7 mouse cellular contexts compared by ENCODE assay signal in the genomic region with DNA sequence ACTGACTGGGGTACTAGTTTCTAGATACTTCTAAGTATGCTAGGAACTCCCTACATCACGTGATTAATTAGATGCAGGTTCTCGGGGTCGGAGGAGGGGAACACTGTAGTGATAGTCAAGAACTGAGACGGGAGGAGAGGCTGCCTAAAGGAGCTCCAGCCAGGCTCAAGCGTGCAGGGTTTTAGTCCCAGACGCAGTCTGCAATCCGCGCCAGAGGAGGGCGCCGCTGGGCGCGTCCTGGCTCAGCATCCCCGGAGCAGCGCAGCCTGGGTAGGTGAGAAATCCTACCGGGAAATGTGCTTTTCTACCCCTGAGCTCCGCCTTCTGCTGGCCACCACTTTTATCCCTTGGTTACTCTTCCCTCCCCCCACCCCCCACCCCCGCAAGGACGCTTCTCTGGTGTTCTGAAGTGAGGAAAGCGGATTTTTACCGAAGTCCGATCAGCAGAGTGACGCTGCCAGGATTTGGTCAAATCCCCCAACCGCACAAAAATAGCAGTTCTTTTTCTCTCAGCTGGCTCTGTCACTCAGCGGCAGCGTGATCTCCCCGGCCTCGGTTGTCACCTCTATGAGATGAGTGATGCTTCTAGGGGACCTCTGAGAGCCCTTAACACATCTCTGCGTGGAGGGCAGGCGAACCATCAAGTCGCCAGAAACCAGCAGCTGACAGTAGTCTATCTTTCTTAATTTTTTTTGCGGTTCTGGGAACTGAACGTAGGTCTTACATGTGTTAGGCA. TPM values are rescaled to one million over a fixed set of nuclear protein-coding genes. Genes with fewer than 3 reads are reported as not detected.
DNase-seq lines count a peak whose midpoint lies in the region; ATAC-seq and TF ChIP-seq lines count a peak whose summit lies in the region.

No protein-coding gene starts in this region.

- H3K27me3 ChIP-seq in intestine, embryonic 14.5 days (replicated peaks; ENCODE audit: control insufficient read depth, insufficient read depth, low read length) = 0 out of 2 replicates have a peak, but pooled peaks cover 3% of the 10 kb centered on the region
- peaks cover 39% of the 10 kb centered on the region for H3K27me3 ChIP-seq in megakaryocyte, embryonic 14.5 days (replicated peaks)

- peak; percentile 78 for DNase-seq in adrenal gland, postnatal 14 days
- peak; percentile 60 to 69 for DNase-seq in cerebellum, postnatal 36 days
- DNase-seq in gastrocnemius, adult 2 months = peak; percentile 71
- peak; percentile 70 for DNase-seq in intestine, embryonic 14.5 days (ENCODE audit: low spot score)
- DNase-seq in left cerebral cortex, postnatal 25 days (ENCODE audit: low spot score in 2 of 2) = peak; percentile 55 to 78
- peak; percentile 44 to 55 for DNase-seq in right cerebral cortex, postnatal 36 days (ENCODE audit: low spot score in 2 of 2)

- peak; percentile 58 for TF ChIP-seq CTCF in gastrocnemius, adult 2 months (IDR thresholded peaks at IDR 0.05)

- no peaks in the 10 kb centered on the region for H3K4me1 ChIP-seq in intestine, embryonic 14.5 days (replicated peaks; ENCODE audit: control insufficient read depth, insufficient read depth, low read length)
- peaks cover 28% of the 10 kb centered on the region for H3K4me1 ChIP-seq in megakaryocyte, embryonic 14.5 days

- intact Hi-C loops in gastrocnemius, adult 2 months (cut with DNase I) = no loop called here
- intact Hi-C loops in left cerebral cortex, postnatal 25 days (cut with DNase I) = no loop called here

- no peaks in the 10 kb centered on the region for H3K36me3 ChIP-seq in intestine, embryonic 14.5 days (ENCODE audit: control insufficient read depth, insufficient read depth, low read length)
- H3K36me3 ChIP-seq in megakaryocyte, embryonic 14.5 days (replicated peaks; ENCODE audit: low read length) = no peaks in the 10 kb centered on the region

- H3K9ac ChIP-seq in intestine, embryonic 14.5 days (ENCODE audit: low read length) = 0 out of 2 replicates have a peak overlapping the region, but pooled peaks have one; percentile 7

- H3K27ac ChIP-seq in gastrocnemius, adult 2 months = no peak overlapping the region; the same call in 1 of the 2 replicates
- no peak overlapping the region for H3K27ac ChIP-seq in intestine, embryonic 14.5 days (ENCODE audit: low read depth)

- H3K9me3 ChIP-seq in intestine, embryonic 14.5 days (ENCODE audit: control insufficient read depth, low read length) = no peaks in the 10 kb centered on the region
- H3K9me3 ChIP-seq in megakaryocyte, embryonic 14.5 days = peaks cover 21% of the 10 kb centered on the region; the same call in 1 of the 2 replicates

- H3K4me2 ChIP-seq in intestine, embryonic 14.5 days (ENCODE audit: low read length) = peak overlapping the region; percentile 61

- 11% methylated on average over 32 of the region's 32 CpGs for WGBS in intestine, embryonic 14.5 days

- peak; percentile 58; the same call in 1 of the 2 replicates for ATAC-seq in intestine, embryonic 14.5 days (replicated peaks; ENCODE audit: low FRiP score, low TSS enrichment, low read depth)

- peak overlapping the region; percentile 66 for H3K4me3 ChIP-seq in gastrocnemius, adult 2 months
- peak overlapping the region; percentile 18; the same call in 1 of the 2 replicates for H3K4me3 ChIP-seq in intestine, embryonic 14.5 days (ENCODE audit: low read depth, low read length)
- H3K4me3 ChIP-seq in megakaryocyte, embryonic 14.5 days (replicated peaks) = peak overlapping the region; percentile 70

RNA-seq across cellular contexts. Expression of a gene that starts 53.3 kb away (rescaled TPM):
- 37.3 and 39.5 TPM in 2 replicates for total RNA-seq in adrenal gland, postnatal 14 days (2021)
- total RNA-seq in gastrocnemius, adult 2 months (2021) = 10 to 100 TPM; 11.5 to 12.0 TPM
- polyA plus RNA-seq in intestine, embryonic 14.5 days (2014; fragmentation: Nextera tagmentation; extraction: Ambion mirVana) = 34.8 and 40.3 TPM in 2 replicates
- 10 to 100 TPM; 46.1 to 49.4 TPM for total RNA-seq in left cerebral cortex, postnatal 25 days (2021)
- polyA plus RNA-seq in megakaryocyte, embryonic 14.5 days (2012; ENCODE audit: insufficient read depth, low replicate concordance) = 2.7 TPM in 1 of 2 replicates, not detected in the other

RNA-seq across cellular contexts. Expression of a gene that starts 57.2 kb away (rescaled TPM):
- 40.1 and 41.1 TPM in 2 replicates for total RNA-seq in adrenal gland, postnatal 14 days (2021)
- 10 to 100 TPM; 29.2 to 47.3 TPM for total RNA-seq in gastrocnemius, adult 2 months (2021)
- polyA plus RNA-seq in intestine, embryonic 14.5 days (2014; fragmentation: Nextera tagmentation; extraction: Ambion mirVana) = 20.9 and 24.6 TPM in 2 replicates
- total RNA-seq in left cerebral cortex, postnatal 25 days (2021) = 10 to 100 TPM; 30.4 to 37.3 TPM
- 1.9 TPM in 1 of 2 replicates, not detected in the other for polyA plus RNA-seq in megakaryocyte, embryonic 14.5 days (2012; ENCODE audit: insufficient read depth, low replicate concordance)

Comparison
In these comparisons a context has a peak if more than half of its experiments do, and no peak if none do; other contexts are left out.
1. H3K4me3 ChIP-seq: peak in every context shown above with its lines; median percentile 70 in megakaryocyte, embryonic 14.5 days; 66 in gastrocnemius, adult 2 months; 18 in intestine, embryonic 14.5 days.